Mouse (Mus musculus) activated CD4-positive, CD25-positive, alpha-beta regulatory T cell, adult 9 weeks (primary cell): ENCODE data around the gene Sspn. TPM values are rescaled to one million over a fixed set of nuclear protein-coding genes. Genes with fewer than 3 reads are reported as not detected.

Experiments
- polyA plus RNA-seq: library from polyadenylated mRNA; unstranded; fragments of 100-300 nt; shearing (Covaris generic); gene quantifications from one replicate; pipeline ENCODE4 v1.2.1, GENCODE M21; 2017

The Sspn gene
- polyA plus RNA-seq, result not detected

DNA sequence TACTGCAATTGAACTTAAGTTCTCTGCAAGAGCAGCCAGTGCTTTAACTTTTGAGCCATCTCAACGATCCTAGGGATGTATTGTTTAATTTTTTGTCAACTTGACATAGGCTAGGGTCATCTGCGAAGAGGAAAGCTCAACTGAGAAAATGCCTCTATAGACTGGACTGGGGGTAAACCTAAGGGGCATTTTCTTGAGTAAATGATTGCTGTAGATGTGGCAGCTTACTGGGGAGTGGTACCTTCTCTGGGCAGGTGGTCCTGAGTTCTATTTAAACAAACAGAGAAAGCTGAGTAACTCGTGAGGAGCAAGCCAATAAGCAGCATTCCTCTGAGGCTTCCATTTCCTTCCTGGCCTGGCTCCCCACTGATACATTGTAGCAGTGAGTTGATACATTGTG, at the start of gene Sspn:
Sspn (plus strand) TSS at position 301 of the 400 bp plus-strand sequence.

Other genes with a start within 250 kb of the Sspn start
- gene Rassf8, start 184.9 kb upstream of the Sspn start, polyA plus RNA-seq, result 0.33 TPM
- 0.17 TPM for gene Bhlhe41, start 66.1 kb upstream of the Sspn start, polyA plus RNA-seq